Mouse (Mus musculus) erythroblast, embryonic 14.5 days (primary cell): ENCODE measurements around the gene Ano7. TPM values are rescaled to one million over a fixed set of nuclear protein-coding genes. Genes with fewer than 3 reads are reported as not detected.

Experiments
- H3K27me3 ChIP-seq: 2 replicates; pipeline ENCODE4 v1.6.1; 2012; ENCODE audit warnings: inconsistent platforms; ENCODE audit not compliant: control insufficient read depth
- H3K36me3 ChIP-seq: 2 replicates; pipeline ENCODE4 v1.6.1; 2012; ENCODE audit warnings: mild to moderate bottlenecking, inconsistent platforms; ENCODE audit not compliant: control insufficient read depth
- H3K4me1 ChIP-seq: 2 replicates; pipeline ENCODE4 v1.6.1; 2012; ENCODE audit warnings: inconsistent platforms; ENCODE audit not compliant: control insufficient read depth
- H3K4me3 ChIP-seq: replicated peaks from 2 replicates; pipeline ENCODE3; 2012; ENCODE audit warnings: moderate library complexity, mild to moderate bottlenecking, inconsistent platforms
- H3K9me3 ChIP-seq: 2 replicates; pipeline ENCODE4 v1.6.1; 2012; ENCODE audit warnings: low read length, inconsistent platforms, mixed read lengths; ENCODE audit not compliant: control insufficient read depth
- GATA1 ChIP-seq: IDR thresholded peaks from 2 replicates; pipeline ENCODE4 v1.6.1; 2012; ENCODE audit warnings: low read length, inconsistent platforms, mixed read lengths
- TAL1 ChIP-seq: IDR thresholded peaks from 3 replicates; pipeline ENCODE4 v1.6.1; 2012; ENCODE audit warnings: low read length, inconsistent platforms, mixed read lengths
- polyA plus RNA-seq: library from polyadenylated mRNA; stranded (reverse); fragments of >175 nt; gene quantifications from 2 replicates; pipeline ENCODE4 v1.2.3, GENCODE M21; 2012

Ano7 gene
- polyA plus RNA-seq, 1 experiment = not detected

GRCm38 (mm10) chr1:93362661-93363060 lies 11.1 kb upstream of the Ano7 start:
- Histone ChIP-seq H3K4me3 (no peak overlapping the region), H3K9me3 (no peaks in the 10 kb centered on the region), H3K27me3 (no peaks in the 10 kb centered on the region), H3K36me3 (peaks cover 97% of the 10 kb centered on the region), H3K4me1 (no peaks in the 10 kb centered on the region)
- no peak for TF ChIP-seq TAL1
- no peak for TF ChIP-seq GATA1

- H3K4me1 ChIP-seq = no peaks in the 10 kb centered on the region
- no peak for TF ChIP-seq TAL1
- no peak for TF ChIP-seq GATA1
- H3K27me3 ChIP-seq = no peaks in the 10 kb centered on the region
- no peaks in the 10 kb centered on the region for H3K9me3 ChIP-seq
- H3K36me3 ChIP-seq = peaks cover 74% of the 10 kb centered on the region
- H3K4me3 ChIP-seq = no peak overlapping the region
Measured at GRCm38 (mm10) chr1:93365641-93366040, 8.1 kb upstream of the Ano7 start.

GRCm38 (mm10) chr1:93377307-93377706 lies 3.6 kb downstream of the Ano7 start:
- Histone ChIP-seq H3K4me1 (peaks cover 7% of the 10 kb centered on the region), H3K27me3 (no peaks in the 10 kb centered on the region), H3K4me3 (no peak overlapping the region), H3K9me3 (no peaks in the 10 kb centered on the region), H3K36me3 (no peaks in the 10 kb centered on the region)
- TF ChIP-seq TAL1 (no peak), GATA1 (no peak)

GRCm38 (mm10) chr1:93379117-93379516 lies 5.4 kb downstream of the Ano7 start:
- TF ChIP-seq TAL1 (no peak), GATA1 (no peak)
- no peaks in the 10 kb centered on the region for H3K36me3 ChIP-seq
- H3K27me3 ChIP-seq = no peaks in the 10 kb centered on the region

GRCm38 (mm10) chr1:93387198-93387597 lies 13.5 kb downstream of the Ano7 start:
- no peaks in the 10 kb centered on the region for H3K4me1 ChIP-seq
- no peaks in the 10 kb centered on the region for H3K27me3 ChIP-seq
- H3K9me3 ChIP-seq = no peaks in the 10 kb centered on the region
- H3K4me3 ChIP-seq = no peak overlapping the region
- H3K36me3 ChIP-seq = no peaks in the 10 kb centered on the region
- no peak for TF ChIP-seq TAL1
- no peak for TF ChIP-seq GATA1

More at GRCm38 (mm10) chr1:93379117-93379516, 5.4 kb downstream of the Ano7 start:
- Histone ChIP-seq H3K4me3 (no peak overlapping the region), H3K4me1 (peaks cover 7% of the 10 kb centered on the region), H3K9me3 (no peaks in the 10 kb centered on the region)

- Histone ChIP-seq H3K4me1 (no peaks in the 10 kb centered on the region), H3K4me3 (no peak overlapping the region), H3K27me3 (no peaks in the 10 kb centered on the region), H3K9me3 (no peaks in the 10 kb centered on the region), H3K36me3 (no peaks in the 10 kb centered on the region)
- TF ChIP-seq TAL1 (no peak), GATA1 (no peak)
Measured at GRCm38 (mm10) chr1:93388906-93389305, 15.2 kb downstream of the Ano7 start.

GRCm38 (mm10) chr1:93401191-93402052 lies 27.7 kb downstream of the Ano7 start:
- Histone ChIP-seq H3K4me1 (no peaks in the 10 kb centered on the region), H3K36me3 (peaks cover 11% of the 10 kb centered on the region), H3K9me3 (no peaks in the 10 kb centered on the region), H3K4me3 (no peak overlapping the region), H3K27me3 (peaks cover 6% of the 10 kb centered on the region)
- no peak for TF ChIP-seq TAL1
- no peak for TF ChIP-seq GATA1

GRCm38 (mm10) chr1:93403403-93403802 lies 29.7 kb downstream of the Ano7 start:
- H3K36me3 ChIP-seq = peaks cover 31% of the 10 kb centered on the region
- peaks cover 6% of the 10 kb centered on the region for H3K27me3 ChIP-seq
- TF ChIP-seq GATA1 (no peak), TAL1 (no peak)
- no peaks in the 10 kb centered on the region for H3K9me3 ChIP-seq
- H3K4me1 ChIP-seq = no peaks in the 10 kb centered on the region
- H3K4me3 ChIP-seq = no peak overlapping the region

GRCm38 (mm10) chr1:93432087-93432486 lies 58.4 kb downstream of the Ano7 start:
- Histone ChIP-seq H3K27me3 (no peaks in the 10 kb centered on the region), H3K4me3 (no peak overlapping the region), H3K9me3 (no peaks in the 10 kb centered on the region), H3K4me1 (peaks cover 2% of the 10 kb centered on the region), H3K36me3 (peaks cover 95% of the 10 kb centered on the region)
- no peak for TF ChIP-seq GATA1
- TF ChIP-seq TAL1 = no peak
